Mouse (Mus musculus) lung, postnatal 0 days (tissue): ENCODE results near the gene Fastkd5. TPM values are rescaled to one million over a fixed set of nuclear protein-coding genes. Genes with fewer than 3 reads are reported as not detected.

Experiments
- ATAC-seq: fragments of 200-750 bp; cut with Nextera tagmentation; 2 replicates; pipeline ENCODE4 v1.8.0; 2017; ENCODE audit warnings: moderate library complexity
- DNase-seq: peaks from one replicate; pipeline ENCODE4 v3.0.0-alpha.2; 2016; ENCODE audit warnings: low spot score
- H3K27ac ChIP-seq: fragments of 300-500 bp; sonication (generic); 2 replicates; pipeline ENCODE4 v1.5.1; 2014; ENCODE audit warnings: antibody characterized with exemption, mild to moderate bottlenecking, low read length, mixed read lengths
- H3K27me3 ChIP-seq: fragments of 300-500 bp; sonication (generic); replicated peaks from 2 replicates; pipeline ENCODE4 v1.6.1; 2014; ENCODE audit warnings: low read length, mixed read lengths; ENCODE audit not compliant: insufficient read depth
- H3K36me3 ChIP-seq: fragments of 300-500 bp; sonication (generic); 2 replicates; pipeline ENCODE4 v1.6.1; 2014; ENCODE audit warnings: low read length, mixed read lengths; ENCODE audit not compliant: insufficient read depth
- H3K4me1 ChIP-seq: fragments of 300-500 bp; sonication (generic); 2 replicates; pipeline ENCODE4 v1.6.1; 2014; ENCODE audit warnings: antibody characterized with exemption, low read depth, low read length, mixed read lengths; ENCODE audit not compliant: insufficient read depth
- H3K4me2 ChIP-seq: fragments of 300-500 bp; sonication (generic); replicated peaks from 2 replicates; pipeline ENCODE4 v1.6.1; 2014; ENCODE audit warnings: low read depth, mild to moderate bottlenecking, low read length, moderate library complexity, mixed read lengths
- H3K4me3 ChIP-seq: fragments of 300-500 bp; sonication (generic); 2 replicates; pipeline ENCODE4 v1.5.1; 2014; ENCODE audit warnings: low read depth, low read length
- H3K9ac ChIP-seq: fragments of 300-500 bp; sonication (generic); replicated peaks from 2 replicates; pipeline ENCODE4 v1.6.1; 2014; ENCODE audit warnings: low read depth, mild to moderate bottlenecking
- H3K9me3 ChIP-seq: fragments of 300-500 bp; sonication (generic); 2 replicates; pipeline ENCODE4 v1.6.1; 2016; ENCODE audit warnings: low read length, mixed read lengths
- CTCF ChIP-seq: IDR thresholded peaks from 2 replicates; pipeline ENCODE4 v1.5.1; 2016; ENCODE audit warnings: antibody characterized with exemption, mild to moderate bottlenecking
- EP300 ChIP-seq: IDR thresholded peaks from 2 replicates; pipeline ENCODE4 v1.6.1; 2016; ENCODE audit warnings: antibody characterized with exemption, mild to moderate bottlenecking, control low read depth
- WGBS: fragments of 180-500 bp; shearing (Covaris S2); extraction: QIAGEN DNeasy Blood & Tissue Kit; methylation state at CpG from one replicate; pipeline ENCODE4 v1.1.7; 2014; 5-methylcytosine and 5-hydroxymethylcytosine counted together
- polyA plus RNA-seq: library from polyadenylated mRNA; unstranded; fragments of >200 nt; fragmentation: Nextera tagmentation; extraction: Ambion mirVana; gene quantifications from 2 replicates; pipeline ENCODE4 v1.2.1, GENCODE M21; 2015

The Fastkd5 gene
- polyA plus RNA-seq, 1 experiment from 2014 or later = 4.8 TPM

DNA sequence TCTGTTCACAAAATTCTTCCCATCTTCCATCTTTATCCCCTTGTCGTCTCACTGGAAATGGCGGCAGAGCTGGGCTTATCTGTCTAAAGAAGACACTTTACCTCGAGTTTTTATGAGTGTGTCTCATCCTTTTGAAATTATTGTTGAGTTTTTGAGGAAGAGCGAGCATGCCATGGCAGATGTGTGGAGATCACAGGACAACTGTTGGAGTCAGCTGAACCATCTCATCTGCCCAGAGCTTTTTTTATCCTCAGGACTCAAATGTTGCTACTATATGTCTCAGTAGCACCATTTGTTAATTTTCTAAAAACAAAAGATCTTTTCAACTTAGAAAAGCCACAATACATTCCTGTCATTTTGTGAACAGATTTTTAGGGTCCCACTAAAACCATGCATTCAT, 15.4 kb upstream of the Fastkd5 start:
- H3K4me2 ChIP-seq = no peak overlapping the region
- H3K4me1 ChIP-seq = no peaks in the 10 kb centered on the region
- ATAC-seq (no peak), DNase-seq (no peak)
- H3K4me3 ChIP-seq = no peak overlapping the region
- no peaks in the 10 kb centered on the region for H3K36me3 ChIP-seq
- no peaks in the 10 kb centered on the region for H3K9me3 ChIP-seq
- no peak overlapping the region for H3K9ac ChIP-seq
- no peaks in the 10 kb centered on the region for H3K27me3 ChIP-seq
- WGBS = 82% methylated on average over 4 of the region's 4 CpGs
- no peak overlapping the region for H3K27ac ChIP-seq
- no peak for TF ChIP-seq CTCF
- TF ChIP-seq EP300 = no peak

DNA sequence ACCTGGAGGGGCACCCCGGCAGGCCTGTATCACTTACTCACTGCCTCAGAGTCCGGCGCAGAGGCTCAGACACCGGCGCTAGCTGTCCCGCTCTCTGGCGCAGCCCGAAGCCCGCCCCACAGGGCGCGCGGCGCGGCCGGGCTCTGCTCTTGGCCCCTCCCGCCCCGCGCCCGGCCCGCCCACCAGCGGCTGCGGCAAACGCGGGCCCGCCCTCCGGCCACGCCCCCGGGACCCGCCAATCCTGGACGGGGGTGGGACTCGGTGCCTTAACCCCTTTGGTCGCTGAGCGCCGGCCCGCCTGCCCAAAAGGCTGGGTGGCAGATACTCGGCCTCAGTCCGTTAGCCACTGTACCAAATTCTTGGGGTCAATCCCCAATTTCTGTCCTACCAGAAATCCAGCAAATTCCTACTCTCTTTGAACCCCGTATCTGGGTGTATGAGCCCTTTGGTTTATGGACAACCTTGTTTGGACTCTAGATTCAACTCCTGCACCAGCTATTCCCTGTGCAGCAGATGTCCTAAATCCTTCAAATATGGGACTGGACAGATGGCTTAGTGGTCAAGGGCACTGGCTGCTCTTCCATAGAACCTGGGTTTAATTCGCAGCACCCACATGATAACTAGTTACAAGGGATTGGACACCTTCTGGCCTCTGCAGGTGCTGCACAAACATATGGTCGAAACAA, 13.0 kb upstream of the Fastkd5 start, which contains the start of gene Lzts3:
Lzts3 (minus strand) TSS at position 120 of the 686 bp plus-strand sequence.
- Histone ChIP-seq H3K4me3 (peak within 1 kb of the TSS; percentile 57), H3K36me3 (no peaks in the 10 kb centered on the region), H3K27me3 (no peaks in the 10 kb centered on the region), H3K4me2 (peak within 1 kb of the TSS; percentile 97), H3K27ac (no peak within 1 kb of the TSS), H3K4me1 (no peaks in the 10 kb centered on the region), H3K9me3 (no peaks in the 10 kb centered on the region), H3K9ac (peak within 1 kb of the TSS; percentile 52)
- TF ChIP-seq CTCF = no peak
- TF ChIP-seq EP300 = no peak
- 4% methylated on average over 37 of the region's 40 CpGs for WGBS
- peak; percentile 99 for ATAC-seq
- DNase-seq = peak; percentile 95

DNA sequence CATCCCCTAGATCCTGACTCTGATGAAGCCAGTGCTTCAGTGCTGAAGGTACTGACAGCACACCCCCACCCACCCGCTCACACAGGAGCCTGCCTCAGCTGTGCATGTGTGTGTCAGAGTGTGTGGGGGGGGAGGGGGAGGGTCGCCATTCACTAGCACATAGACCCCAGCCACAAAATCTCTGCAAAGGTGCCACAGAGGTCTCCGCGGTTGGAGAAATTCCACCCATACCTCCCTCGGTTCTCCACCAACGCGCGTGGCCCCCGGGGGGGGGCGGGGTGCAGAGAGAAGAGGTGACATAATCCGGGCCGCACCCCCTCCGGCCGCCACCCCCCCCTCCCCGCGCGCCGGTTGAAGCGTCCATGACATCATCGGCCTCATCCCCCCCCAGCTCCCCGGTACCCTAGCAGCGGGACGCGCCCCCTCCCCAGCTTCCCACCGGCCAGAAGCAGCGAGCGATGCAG, 12.4 kb upstream of the Fastkd5 start:
- DNase-seq (no peak), ATAC-seq (peak; percentile 32)
- H3K27me3 ChIP-seq = no peaks in the 10 kb centered on the region; the same call in 1 of the 2 replicates
- H3K9ac ChIP-seq = peak overlapping the region; percentile 52
- no peaks in the 10 kb centered on the region for H3K36me3 ChIP-seq
- H3K4me1 ChIP-seq = no peaks in the 10 kb centered on the region
- WGBS = 0% methylated on average over 13 of the region's 27 CpGs
- no peak overlapping the region for H3K27ac ChIP-seq
- H3K9me3 ChIP-seq = no peaks in the 10 kb centered on the region
- peak overlapping the region; percentile 97 for H3K4me2 ChIP-seq
- peak overlapping the region; percentile 57 for H3K4me3 ChIP-seq
- TF ChIP-seq EP300 (no peak), CTCF (no peak)

DNA sequence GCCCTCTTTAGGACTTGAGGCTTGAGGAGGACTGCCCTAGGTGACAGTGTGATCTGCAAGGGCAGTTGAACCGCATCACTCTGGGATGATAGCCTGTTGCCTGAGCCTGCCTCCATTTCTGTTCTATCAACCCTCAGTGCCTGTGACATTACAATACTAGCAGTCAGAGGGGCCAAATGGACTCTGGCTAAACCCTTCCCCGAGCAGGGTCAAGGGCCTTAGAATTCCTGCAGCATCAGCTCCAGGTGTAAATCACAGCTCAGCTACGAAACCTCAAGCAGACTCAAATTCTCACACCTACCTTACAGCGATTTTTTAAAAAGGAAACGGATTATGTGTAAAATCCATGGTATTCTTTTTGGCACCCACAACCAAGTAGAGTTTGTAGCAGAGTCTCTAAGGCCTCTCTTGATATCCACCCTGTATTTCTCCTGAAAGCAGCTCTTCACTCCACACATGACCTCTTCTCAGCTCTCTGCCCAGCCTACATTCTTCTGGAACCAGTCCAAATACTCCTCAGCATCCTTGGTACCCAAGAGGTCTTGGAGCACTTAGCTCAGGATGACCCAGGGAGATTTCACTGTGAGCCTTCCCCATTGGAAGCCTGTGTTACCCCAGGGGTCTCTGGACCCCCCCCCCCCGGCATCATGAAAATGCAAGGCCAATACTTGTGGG, 11.7 kb upstream of the Fastkd5 start:
- TF ChIP-seq CTCF = no peak
- no peak for TF ChIP-seq EP300
- ATAC-seq = no peak
- H3K4me1 ChIP-seq = no peaks in the 10 kb centered on the region
- H3K9me3 ChIP-seq = no peaks in the 10 kb centered on the region
- H3K36me3 ChIP-seq = no peaks in the 10 kb centered on the region
- H3K4me3 ChIP-seq = no peak overlapping the region
- 51% methylated on average over 6 of the region's 6 CpGs for WGBS
- H3K9ac ChIP-seq = no peak overlapping the region
- no peaks in the 10 kb centered on the region; the same call in 1 of the 2 replicates for H3K27me3 ChIP-seq
- H3K27ac ChIP-seq = no peak overlapping the region
- peak; percentile 30 for DNase-seq
- no peak overlapping the region for H3K4me2 ChIP-seq

DNA sequence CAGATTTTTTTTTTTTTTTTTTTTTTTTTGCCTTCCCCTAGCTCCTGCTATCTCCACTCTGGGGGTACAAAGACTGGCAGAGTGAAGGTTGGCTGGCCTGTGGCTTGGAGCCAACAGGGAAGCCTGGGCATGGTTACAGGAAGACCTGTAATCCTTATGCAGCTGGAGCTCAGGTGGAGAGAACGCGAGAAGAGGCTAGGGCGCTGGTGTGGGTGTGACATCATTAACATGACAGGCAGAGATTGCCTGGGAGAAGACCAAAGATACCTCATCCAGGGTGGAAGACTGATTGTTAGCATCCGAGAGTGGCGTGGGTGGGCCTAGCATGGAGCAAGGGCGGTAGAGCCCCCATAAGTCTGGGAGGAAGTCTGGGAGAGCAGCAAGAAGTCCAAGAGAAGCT, 9.4 kb upstream of the Fastkd5 start:
- Histone ChIP-seq H3K27ac (no peak overlapping the region), H3K36me3 (no peaks in the 10 kb centered on the region), H3K9me3 (no peaks in the 10 kb centered on the region), H3K4me2 (no peak overlapping the region), H3K27me3 (peaks cover 8% of the 10 kb centered on the region; the same call in 1 of the 2 replicates), H3K4me3 (no peak overlapping the region), H3K9ac (no peak overlapping the region), H3K4me1 (peaks cover 13% of the 10 kb centered on the region; the same call in 1 of the 2 replicates)
- 84% methylated on average over 6 of the region's 6 CpGs for WGBS
- TF ChIP-seq EP300 (no peak), CTCF (no peak)
- no peak for ATAC-seq
- DNase-seq = no peak

DNA sequence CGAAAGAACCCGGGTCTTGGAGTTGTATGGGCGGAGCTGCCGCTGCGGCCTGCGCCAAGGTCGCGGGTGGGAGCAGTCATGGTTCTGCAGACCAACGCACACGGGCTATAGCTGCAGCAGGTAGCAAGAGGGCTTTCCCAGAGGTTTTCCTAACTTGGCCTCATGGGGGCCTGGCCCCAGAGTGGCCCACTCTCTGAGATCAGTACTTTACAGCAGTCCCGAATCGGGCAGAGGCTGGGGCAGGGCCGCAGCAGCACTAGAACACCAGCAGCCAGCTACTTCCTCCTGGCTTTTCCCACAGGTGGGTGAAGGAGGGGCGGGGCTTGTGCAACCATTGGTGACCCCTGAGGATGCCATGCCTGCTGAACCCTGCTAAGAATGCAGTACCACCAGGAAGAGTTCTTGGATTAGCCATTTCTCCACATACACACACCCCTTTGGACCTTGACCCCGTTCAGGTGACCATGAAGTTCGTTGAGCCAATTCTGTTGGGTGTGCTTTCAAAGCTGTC, 8.3 kb upstream of the Fastkd5 start:
- no peak for ATAC-seq
- WGBS = 35% methylated on average over 16 of the region's 16 CpGs
- Histone ChIP-seq H3K9me3 (no peaks in the 10 kb centered on the region), H3K9ac (no peak overlapping the region), H3K4me2 (no peak overlapping the region), H3K4me1 (peaks cover 13% of the 10 kb centered on the region; the same call in 1 of the 2 replicates), H3K36me3 (no peaks in the 10 kb centered on the region), H3K4me3 (no peak overlapping the region), H3K27me3 (peaks cover 17% of the 10 kb centered on the region), H3K27ac (no peak overlapping the region)
- TF ChIP-seq EP300 (no peak), CTCF (no peak)
- DNase-seq = no peak
